Mouse (Mus musculus): ENCODE measurements around the gene Gm17949. TPM values are rescaled to one million over a fixed set of nuclear protein-coding genes. Genes with fewer than 3 reads are reported as not detected.

Gm17949 gene
- polyA plus RNA-seq, 1 experiment from 2014 or later, result 0.27 TPM

DNA sequence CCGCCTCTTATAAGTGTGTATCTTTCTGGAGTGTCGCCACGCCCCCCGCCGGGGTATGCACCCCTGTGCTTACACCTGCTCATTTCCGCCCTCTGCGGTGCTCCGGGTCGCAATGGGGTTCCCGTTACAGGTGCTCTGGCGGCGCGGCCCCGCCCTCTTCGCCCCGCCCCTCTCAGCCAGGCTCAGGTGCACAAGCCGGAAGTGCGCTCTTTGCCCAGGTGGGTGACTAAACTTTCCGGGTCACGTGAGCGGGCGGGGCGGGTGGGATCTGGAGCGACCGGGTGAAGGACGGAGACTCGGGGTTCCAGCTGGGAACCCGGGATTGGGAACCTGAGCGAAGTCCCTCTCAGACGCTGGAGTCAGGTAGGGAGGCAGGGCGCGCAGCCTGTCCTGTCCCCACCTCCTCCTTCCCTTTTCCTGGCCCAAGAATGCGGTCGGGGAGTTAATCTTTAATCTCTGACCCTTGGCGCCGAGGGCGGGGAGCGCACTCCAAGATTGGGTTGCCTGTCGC, 50.8 kb downstream of the Gm17949 start:
- peaks cover 27% of the 10 kb centered on the region for H3K27me3 ChIP-seq (ENCODE audit: control insufficient read depth, insufficient read depth, low read length)
- H3K4me2 ChIP-seq (ENCODE audit: low read depth, low read length, severe bottlenecking), result peak overlapping the region; percentile 42; the same call in 1 of the 2 replicates
- ATAC-seq (replicated peaks; ENCODE audit: low FRiP score) (no peak), DNase-seq (ENCODE audit: low spot score) (peak; percentile 57)
- no peaks in the 10 kb centered on the region for H3K9me3 ChIP-seq (ENCODE audit: control insufficient read depth, low read length)
- H3K27ac ChIP-seq (ENCODE audit: low read depth, low read length), result no peak overlapping the region
- peaks cover 16% of the 10 kb centered on the region; the same call in 1 of the 2 replicates for H3K4me1 ChIP-seq (replicated peaks; ENCODE audit: control insufficient read depth, insufficient read depth, low read length)
- no peaks in the 10 kb centered on the region for H3K36me3 ChIP-seq (ENCODE audit: control insufficient read depth, insufficient read depth, low read length)
- under 1% methylated on average over 38 of the region's 39 CpGs for WGBS
- no peak overlapping the region for H3K9ac ChIP-seq (ENCODE audit: low read length)
- H3K4me3 ChIP-seq (ENCODE audit: low read depth, low read length), result peak overlapping the region; percentile 20

DNA sequence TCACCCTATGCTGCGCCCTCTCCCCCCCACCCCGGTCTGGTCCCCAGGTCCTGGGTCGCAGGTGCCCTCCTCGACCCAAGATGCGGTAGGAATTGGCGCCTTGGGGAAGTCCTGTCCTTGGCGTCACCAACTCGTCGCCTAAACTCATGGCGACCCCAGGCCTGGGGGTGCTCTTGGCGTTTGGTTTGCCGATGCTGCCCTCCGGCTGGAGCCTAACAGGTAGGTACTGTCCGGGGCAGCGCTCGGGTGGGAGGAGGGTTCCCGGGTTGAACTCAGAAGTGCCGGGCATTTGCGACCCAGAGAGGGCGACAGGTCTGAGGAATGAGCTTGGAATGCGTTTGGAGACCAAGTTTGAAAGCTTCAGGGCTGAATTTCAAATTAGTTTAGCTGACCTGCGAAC, 51.3 kb downstream of the Gm17949 start:
- Histone ChIP-seq H3K4me1 (replicated peaks; ENCODE audit: control insufficient read depth, insufficient read depth, low read length) (peaks cover 16% of the 10 kb centered on the region; the same call in 1 of the 2 replicates), H3K9me3 (ENCODE audit: control insufficient read depth, low read length) (no peaks in the 10 kb centered on the region), H3K4me2 (ENCODE audit: low read depth, low read length, severe bottlenecking) (peak overlapping the region; percentile 42; the same call in 1 of the 2 replicates), H3K27me3 (ENCODE audit: control insufficient read depth, insufficient read depth, low read length) (peaks cover 27% of the 10 kb centered on the region), H3K4me3 (ENCODE audit: low read depth, low read length) (no peak overlapping the region), H3K36me3 (ENCODE audit: control insufficient read depth, insufficient read depth, low read length) (no peaks in the 10 kb centered on the region), H3K27ac (ENCODE audit: low read depth, low read length) (no peak overlapping the region), H3K9ac (ENCODE audit: low read length) (no peak overlapping the region)
- DNase-seq (ENCODE audit: low spot score) (peak; percentile 62), ATAC-seq (replicated peaks; ENCODE audit: low FRiP score) (no peak)
- WGBS, result 1% methylated on average over 22 of the region's 22 CpGs

GRCm38 (mm10) chr17:57063031-57063430, 51.8 kb downstream of the Gm17949 start:
- 6% methylated on average over 8 of the region's 8 CpGs for WGBS
- H3K4me2 ChIP-seq (ENCODE audit: low read depth, low read length, severe bottlenecking), result no peak overlapping the region
- ATAC-seq (replicated peaks; ENCODE audit: low FRiP score) (no peak), DNase-seq (ENCODE audit: low spot score) (no peak)
- no peak overlapping the region for H3K4me3 ChIP-seq (ENCODE audit: low read depth, low read length)
- H3K9me3 ChIP-seq (ENCODE audit: control insufficient read depth, low read length), result no peaks in the 10 kb centered on the region
- H3K4me1 ChIP-seq (replicated peaks; ENCODE audit: control insufficient read depth, insufficient read depth, low read length), result peaks cover 16% of the 10 kb centered on the region; the same call in 1 of the 2 replicates
- no peak overlapping the region for H3K9ac ChIP-seq (ENCODE audit: low read length)
- H3K36me3 ChIP-seq (ENCODE audit: control insufficient read depth, insufficient read depth, low read length), result no peaks in the 10 kb centered on the region
- peaks cover 27% of the 10 kb centered on the region for H3K27me3 ChIP-seq (ENCODE audit: control insufficient read depth, insufficient read depth, low read length)
- no peak overlapping the region for H3K27ac ChIP-seq (ENCODE audit: low read depth, low read length)

- WGBS, result 61% methylated on average over 5 of the region's 5 CpGs
- ATAC-seq (replicated peaks; ENCODE audit: low FRiP score), result no peak
- H3K4me1 ChIP-seq (replicated peaks; ENCODE audit: control insufficient read depth, insufficient read depth, low read length), result peaks cover 8% of the 10 kb centered on the region; the same call in 1 of the 2 replicates
- no peak overlapping the region for H3K27ac ChIP-seq (ENCODE audit: low read depth, low read length)
- no peak for DNase-seq (ENCODE audit: low spot score)
- H3K9ac ChIP-seq (ENCODE audit: low read length), result no peak overlapping the region
- H3K4me3 ChIP-seq (ENCODE audit: low read depth, low read length), result no peak overlapping the region
- H3K9me3 ChIP-seq (ENCODE audit: control insufficient read depth, low read length), result no peaks in the 10 kb centered on the region
- H3K36me3 ChIP-seq (ENCODE audit: control insufficient read depth, insufficient read depth, low read length), result no peaks in the 10 kb centered on the region; the same call in 1 of the 2 replicates
- no peak overlapping the region for H3K4me2 ChIP-seq (ENCODE audit: low read depth, low read length, severe bottlenecking)
- peaks cover 16% of the 10 kb centered on the region for H3K27me3 ChIP-seq (ENCODE audit: control insufficient read depth, insufficient read depth, low read length)
Observed at GRCm38 (mm10) chr17:57066908-57067307, 55.6 kb downstream of the Gm17949 start.

DNA sequence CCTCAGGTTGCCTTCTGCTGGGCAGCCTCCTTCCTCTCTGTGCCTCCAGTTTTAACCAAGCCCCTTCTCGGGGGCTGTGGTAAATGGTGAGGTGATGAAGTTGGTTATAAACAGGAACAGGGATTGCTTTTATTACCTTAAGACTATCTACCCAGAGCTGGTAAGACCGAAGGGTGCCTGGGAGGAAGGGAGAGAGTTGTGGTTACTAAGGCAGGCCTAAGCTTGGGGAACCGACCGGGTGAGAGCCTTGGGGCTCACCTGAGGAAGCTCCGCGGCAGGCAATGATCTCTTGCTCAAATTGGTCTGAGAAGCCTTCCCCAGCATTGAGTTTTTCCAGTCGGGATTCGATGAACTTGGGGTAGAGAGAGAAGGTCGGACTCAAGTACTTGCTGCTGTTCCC, 59.0 kb downstream of the Gm17949 start:
- Histone ChIP-seq H3K36me3 (ENCODE audit: control insufficient read depth, insufficient read depth, low read length) (no peaks in the 10 kb centered on the region; the same call in 1 of the 2 replicates), H3K4me3 (ENCODE audit: low read depth, low read length) (peak overlapping the region; percentile 23), H3K4me1 (replicated peaks; ENCODE audit: control insufficient read depth, insufficient read depth, low read length) (0 out of 2 replicates have a peak, but pooled peaks cover 2% of the 10 kb centered on the region), H3K4me2 (ENCODE audit: low read depth, low read length, severe bottlenecking) (peak overlapping the region; percentile 46), H3K27ac (ENCODE audit: low read depth, low read length) (no peak overlapping the region), H3K9me3 (ENCODE audit: control insufficient read depth, low read length) (no peaks in the 10 kb centered on the region), H3K27me3 (ENCODE audit: control insufficient read depth, insufficient read depth, low read length) (no peaks in the 10 kb centered on the region), H3K9ac (ENCODE audit: low read length) (peak overlapping the region; percentile 39; the same call in 1 of the 2 replicates)
- no peak for DNase-seq (ENCODE audit: low spot score)
- WGBS, result 12% methylated on average over 9 of the region's 9 CpGs
- ATAC-seq (replicated peaks; ENCODE audit: low FRiP score), result no peak

GRCm38 (mm10) chr17:57070699-57071098, 59.4 kb downstream of the Gm17949 start:
- peak overlapping the region; percentile 23 for H3K4me3 ChIP-seq (ENCODE audit: low read depth, low read length)
- DNase-seq (ENCODE audit: low spot score) (peak; percentile 76), ATAC-seq (replicated peaks; ENCODE audit: low FRiP score) (peak; percentile 73)
- H3K27me3 ChIP-seq (ENCODE audit: control insufficient read depth, insufficient read depth, low read length), result no peaks in the 10 kb centered on the region
- H3K4me2 ChIP-seq (ENCODE audit: low read depth, low read length, severe bottlenecking), result peak overlapping the region; percentile 46; the same call in 1 of the 2 replicates
- H3K36me3 ChIP-seq (ENCODE audit: control insufficient read depth, insufficient read depth, low read length), result no peaks in the 10 kb centered on the region; the same call in 1 of the 2 replicates
- peak overlapping the region; percentile 39; the same call in 1 of the 2 replicates for H3K9ac ChIP-seq (ENCODE audit: low read length)
- H3K27ac ChIP-seq (ENCODE audit: low read depth, low read length), result no peak overlapping the region
- 1% methylated on average over 11 of the region's 11 CpGs for WGBS
- H3K4me1 ChIP-seq (replicated peaks; ENCODE audit: control insufficient read depth, insufficient read depth, low read length), result 0 out of 2 replicates have a peak, but pooled peaks cover 2% of the 10 kb centered on the region
- no peaks in the 10 kb centered on the region for H3K9me3 ChIP-seq (ENCODE audit: control insufficient read depth, low read length)

Other genes starting within 250 kb of the Gm17949 start
- 40.4 and 43.1 TPM in 2 replicates for gene Dus3l, start 246.7 kb upstream of the Gm17949 start, polyA plus RNA-seq (2014; fragmentation: Nextera tagmentation; extraction: Ambion mirVana)
- 1.3 and 1.8 TPM in 2 replicates for gene Prr22, start 241.2 kb upstream of the Gm17949 start, polyA plus RNA-seq (2014; fragmentation: Nextera tagmentation; extraction: Ambion mirVana)
- gene Rfx2, start 180.5 kb upstream of the Gm17949 start, polyA plus RNA-seq (2014; fragmentation: Nextera tagmentation; extraction: Ambion mirVana), result 10.9 and 11.1 TPM in 2 replicates
- gene Acsbg2, start 137.0 kb upstream of the Gm17949 start, polyA plus RNA-seq (2014; fragmentation: Nextera tagmentation; extraction: Ambion mirVana), result not detected in 2 replicates
- 0.53 and 0.57 TPM in 2 replicates for gene 1700061G19Rik, start 136.0 kb upstream of the Gm17949 start, polyA plus RNA-seq (2014; fragmentation: Nextera tagmentation; extraction: Ambion mirVana)
- 56.7 and 57.2 TPM in 2 replicates for gene Mllt1, start 76.1 kb upstream of the Gm17949 start, polyA plus RNA-seq (2014; fragmentation: Nextera tagmentation; extraction: Ambion mirVana)
- not detected in 2 replicates for gene Acer1, start 29.3 kb upstream of the Gm17949 start, polyA plus RNA-seq (2014; fragmentation: Nextera tagmentation; extraction: Ambion mirVana)
- 151 and 166 TPM in 2 replicates for gene Clpp, start 21.2 kb upstream of the Gm17949 start, polyA plus RNA-seq (2014; fragmentation: Nextera tagmentation; extraction: Ambion mirVana)
- gene Alkbh7, start 14.1 kb upstream of the Gm17949 start, polyA plus RNA-seq (2014; fragmentation: Nextera tagmentation; extraction: Ambion mirVana), result 29.3 and 34.8 TPM in 2 replicates
- 0.76 TPM in 1 of 2 replicates, not detected in the other for gene Pspn, start 11.5 kb upstream of the Gm17949 start, polyA plus RNA-seq (2014; fragmentation: Nextera tagmentation; extraction: Ambion mirVana)
- gene Gtf2f1, start 181 bp upstream of the Gm17949 start, polyA plus RNA-seq (2014; fragmentation: Nextera tagmentation; extraction: Ambion mirVana), result 77.3 and 82.7 TPM in 2 replicates
- 62.9 and 67.6 TPM in 2 replicates for gene Khsrp, start 20.1 kb downstream of the Gm17949 start, polyA plus RNA-seq (2014; fragmentation: Nextera tagmentation; extraction: Ambion mirVana)
- gene Slc25a41, start 30.2 kb downstream of the Gm17949 start, polyA plus RNA-seq (2014; fragmentation: Nextera tagmentation; extraction: Ambion mirVana), result not detected in 2 replicates
- 1.5 and 1.9 TPM in 2 replicates for gene Crb3, start 47.6 kb downstream of the Gm17949 start, polyA plus RNA-seq (2014; fragmentation: Nextera tagmentation; extraction: Ambion mirVana)
- 19.9 and 21.5 TPM in 2 replicates for gene Slc25a23, start 48.4 kb downstream of the Gm17949 start, polyA plus RNA-seq (2014; fragmentation: Nextera tagmentation; extraction: Ambion mirVana)
- 4.6 and 5.7 TPM in 2 replicates for gene Dennd1c, start 67.0 kb downstream of the Gm17949 start, polyA plus RNA-seq (2014; fragmentation: Nextera tagmentation; extraction: Ambion mirVana)
- gene Tubb4a, start 76.3 kb downstream of the Gm17949 start, polyA plus RNA-seq (2014; fragmentation: Nextera tagmentation; extraction: Ambion mirVana), result 81.6 and 99.7 TPM in 2 replicates
- 10.9 and 12.9 TPM in 2 replicates for gene Tnfsf9, start 93.9 kb downstream of the Gm17949 start, polyA plus RNA-seq (2014; fragmentation: Nextera tagmentation; extraction: Ambion mirVana)
- not detected in 2 replicates for gene Cd70, start 138.3 kb downstream of the Gm17949 start, polyA plus RNA-seq (2014; fragmentation: Nextera tagmentation; extraction: Ambion mirVana)
- 0.13 and 0.19 TPM in 2 replicates for gene Tnfsf14, start 182.7 kb downstream of the Gm17949 start, polyA plus RNA-seq (2014; fragmentation: Nextera tagmentation; extraction: Ambion mirVana)
- not detected in 2 replicates for gene C3, start 216.7 kb downstream of the Gm17949 start, polyA plus RNA-seq (2014; fragmentation: Nextera tagmentation; extraction: Ambion mirVana)
- 22.3 and 22.8 TPM in 2 replicates for gene Gpr108, start 237.0 kb downstream of the Gm17949 start, polyA plus RNA-seq (2014; fragmentation: Nextera tagmentation; extraction: Ambion mirVana)
- 31.1 and 32.5 TPM in 2 replicates for gene Trip10, start 238.0 kb downstream of the Gm17949 start, polyA plus RNA-seq (2014; fragmentation: Nextera tagmentation; extraction: Ambion mirVana)